Mouse (Mus musculus) mouse embryonic stem cell (cell line): ENCODE data around the gene Rps21.
"Not testable (repeated sequence)": the region's sequence is repeated elsewhere in the genome, so short reads cannot be mapped to it uniquely, and the experiment has no call there.

Experiments used
- in situ Hi-C, 2 experiments: fragments of 300-500 bp; cut with MboI; formaldehyde crosslinking; loops; 1 replicate in 1 of 2; 3 replicates in 1 of 2; pipeline ENCODE4 v1.14.3; 2019 to 2020; ENCODE audit warnings: low sequenced_read_pairs in 2 of 2, low pct_unique_long_range_greater_than_20kb in 1 of 2, mixed read lengths in 1 of 2; ENCODE audit not compliant: unreplicated experiment in 1 of 2

Gene Rps21

DNA sequence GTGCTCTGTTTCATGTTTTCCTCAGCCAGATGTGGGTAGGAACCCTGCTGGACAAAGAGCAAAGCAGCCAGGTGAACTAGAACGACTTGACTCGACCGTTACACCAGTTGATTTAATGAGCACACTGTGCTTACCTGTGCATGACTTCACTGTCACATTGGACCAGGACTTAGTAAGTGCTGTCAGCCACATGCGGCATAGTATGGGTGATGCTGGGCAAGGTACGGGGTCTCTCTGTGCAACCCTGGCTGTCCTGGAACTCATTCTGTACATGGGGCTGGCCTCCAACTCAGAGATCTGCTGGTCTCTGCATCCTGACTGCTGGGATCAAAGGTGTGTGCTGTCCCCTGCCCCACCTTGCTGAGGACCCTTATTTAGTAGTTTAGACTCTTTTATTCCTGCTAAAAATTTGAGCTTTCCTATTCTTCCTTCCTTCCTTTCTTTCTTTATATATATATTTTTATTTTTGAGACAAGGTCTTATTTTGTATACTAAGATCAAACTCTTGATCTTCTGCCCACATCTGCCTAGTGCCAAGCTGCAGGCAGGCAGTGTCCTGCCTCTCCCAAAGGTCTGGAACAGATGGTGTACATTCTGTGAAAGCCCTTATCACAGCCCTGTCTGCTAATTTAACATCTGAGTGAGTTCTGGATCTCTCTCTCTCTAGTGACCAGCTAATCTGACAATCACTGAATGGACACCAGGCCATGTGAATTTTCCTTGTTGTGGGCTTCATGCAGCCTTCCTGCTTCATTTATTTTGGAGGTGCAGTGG, 2.6 kb upstream of the Rps21 start:
- in situ Hi-C loops, result loop anchor here (5.0 kb wide), 2 partner anchors 42 to 72 kb away; no protein-coding TSS in a partner anchor

DNA sequence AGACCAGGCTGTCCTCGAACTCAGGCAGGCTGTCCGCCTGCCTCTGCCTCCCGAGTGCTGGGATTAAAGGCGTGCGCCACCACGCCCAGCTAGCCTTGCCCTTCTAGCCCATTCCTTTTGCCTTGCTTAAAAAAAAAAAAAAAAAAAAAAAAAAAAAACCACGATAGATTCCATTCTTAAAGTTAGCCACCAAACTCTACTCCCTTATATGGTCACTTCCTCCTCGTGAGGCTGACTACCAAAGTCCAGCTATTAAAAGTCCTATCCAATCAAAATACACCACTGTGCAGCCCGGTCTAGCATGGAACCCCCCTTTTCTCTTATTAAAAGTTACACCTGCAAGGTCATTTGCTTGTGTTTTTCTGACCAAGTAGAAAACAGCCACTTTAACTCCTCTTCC, 1.5 kb upstream of the Rps21 start:
- in situ Hi-C loops, result no loop called here

DNA sequence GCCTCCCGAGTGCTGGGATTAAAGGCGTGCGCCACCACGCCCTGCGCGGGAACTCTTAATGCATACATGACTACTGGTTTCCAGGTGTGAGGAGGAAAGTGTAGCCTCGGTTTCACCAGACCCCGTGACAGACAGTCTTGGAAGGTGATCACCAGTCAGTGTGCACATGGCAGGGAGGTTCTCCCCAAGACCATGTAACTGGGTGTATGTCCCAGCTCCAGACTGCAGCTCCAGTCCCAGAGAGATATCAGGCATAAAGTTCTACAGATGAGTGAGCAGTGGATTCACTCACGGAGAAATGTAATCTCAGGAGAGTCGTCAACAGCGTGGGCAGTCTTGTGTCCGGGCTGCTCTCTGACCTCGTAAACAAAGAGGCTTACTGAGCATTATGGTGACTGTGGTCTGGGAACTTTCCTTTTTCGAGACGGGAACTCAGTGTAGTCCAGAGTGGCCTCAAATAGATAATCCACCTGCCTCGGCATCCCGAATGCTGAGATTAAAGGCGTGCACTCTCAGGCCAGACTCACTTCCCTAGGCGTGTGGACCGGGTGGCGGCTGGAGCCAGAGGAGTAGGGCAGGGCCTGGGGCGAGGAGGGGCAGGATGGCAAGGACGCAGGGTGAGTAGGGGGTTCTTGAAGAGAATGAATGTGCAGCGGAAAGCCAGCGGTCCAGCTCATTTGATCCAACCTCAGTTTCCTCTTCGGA, 729 bp upstream of the Rps21 start:
- in situ Hi-C loops, result no loop called here

DNA sequence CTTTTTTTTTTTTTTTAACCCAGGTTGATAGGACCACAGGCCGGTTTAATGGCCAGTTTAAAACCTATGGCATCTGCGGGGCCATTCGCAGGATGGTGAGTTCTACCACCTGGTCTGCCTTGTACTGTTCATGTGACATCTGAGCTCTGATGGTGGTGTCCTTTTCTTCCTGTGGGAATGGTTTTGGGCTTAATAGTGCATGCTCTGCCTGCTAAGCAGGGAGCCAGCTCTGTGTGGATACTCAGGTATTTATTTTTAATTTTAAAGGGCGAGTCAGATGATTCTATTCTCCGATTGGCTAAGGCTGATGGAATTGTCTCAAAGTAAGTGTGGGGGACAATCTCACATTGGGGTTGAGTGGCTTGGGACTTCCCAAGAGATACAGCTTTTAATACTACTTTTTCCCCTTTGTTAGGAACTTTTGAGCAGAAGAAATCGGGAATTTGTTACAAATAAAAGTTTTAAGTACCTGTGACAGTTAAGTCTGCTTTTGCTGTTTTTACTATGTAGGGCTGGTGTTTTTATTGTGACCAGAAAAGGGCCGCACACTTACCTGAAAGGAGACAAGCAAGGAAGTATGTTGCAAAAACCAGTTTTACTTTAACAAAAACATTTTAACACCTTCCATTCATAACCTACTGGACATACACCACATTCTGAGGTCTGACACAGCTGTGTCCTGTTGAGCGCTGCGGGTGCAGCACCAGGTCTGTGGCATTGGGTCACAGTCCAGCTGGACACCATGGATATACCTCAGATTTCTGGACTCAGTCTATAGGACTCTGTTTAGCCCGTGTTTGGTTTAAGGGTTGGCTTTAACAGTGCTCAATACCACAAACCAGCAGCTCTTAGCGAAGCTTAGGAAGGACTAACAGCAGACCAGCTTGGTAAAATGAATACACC, 1.0 kb downstream of the Rps21 start:
- in situ Hi-C loops, result no loop called here

DNA sequence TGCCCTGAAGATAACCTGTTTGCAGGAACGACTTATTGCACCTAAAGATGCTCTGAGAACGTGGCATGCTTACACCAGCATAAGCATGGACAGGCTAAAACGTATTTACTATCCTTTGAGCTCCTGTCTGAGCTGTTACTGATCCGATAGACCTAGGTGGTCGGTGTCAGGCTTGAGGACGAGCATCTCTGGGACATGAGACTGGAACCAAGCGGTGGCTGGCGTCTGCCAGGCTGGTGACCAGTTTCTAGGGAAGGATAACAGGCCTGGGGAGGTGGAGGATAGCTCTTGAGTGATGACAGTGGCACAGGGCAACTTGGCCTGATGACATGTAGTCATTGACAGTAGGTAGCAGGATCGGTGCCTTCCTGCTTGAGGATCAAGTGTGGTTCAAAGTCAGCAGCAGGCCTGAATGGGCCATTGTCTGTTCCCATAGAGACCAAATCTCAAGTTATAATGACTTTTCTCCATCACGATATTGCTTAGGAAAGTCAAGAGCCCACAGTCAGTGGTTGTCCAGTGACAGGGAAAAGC, 1.8 kb downstream of the Rps21 start:
- in situ Hi-C loops, result not testable (repeated sequence)

DNA sequence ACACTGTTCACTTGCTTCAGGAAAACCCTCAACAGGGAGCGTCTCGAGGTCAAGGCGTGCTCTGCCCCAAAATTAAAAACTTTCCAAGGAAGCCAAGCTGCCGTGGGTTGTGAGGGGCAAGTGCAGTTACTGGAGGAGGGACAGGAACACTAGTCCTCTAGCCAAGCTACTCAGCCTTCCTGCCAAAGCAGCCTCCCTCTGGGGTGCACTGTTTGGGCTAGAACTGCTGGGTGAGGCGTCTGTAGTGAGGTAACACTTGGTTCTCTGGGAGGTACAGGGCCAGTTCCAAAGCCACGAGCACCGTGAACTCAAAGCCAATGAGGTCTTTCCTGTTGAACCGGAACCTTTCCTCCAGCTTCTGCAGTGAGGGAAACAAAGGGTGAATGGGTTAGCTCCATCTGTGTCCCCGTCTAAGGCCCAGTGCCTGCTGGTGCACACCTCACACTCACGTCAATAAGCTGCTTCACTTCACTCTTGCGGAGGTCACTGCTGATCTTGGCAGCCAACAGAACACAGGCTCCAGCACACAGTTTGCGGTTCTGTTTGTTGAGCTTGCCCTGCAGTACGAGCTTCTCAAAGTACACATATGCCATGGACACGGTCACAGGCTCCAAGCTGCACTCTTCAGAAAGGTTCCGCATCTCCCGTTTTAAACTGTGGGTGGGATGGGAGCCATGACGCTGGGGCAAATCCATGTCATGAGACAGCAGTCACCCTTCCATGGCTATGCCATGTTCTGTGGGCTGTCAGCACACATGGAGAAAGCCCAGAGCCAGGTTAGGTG, 2.8 kb downstream of the Rps21 start:
- in situ Hi-C loops, result not testable (repeated sequence)

DNA sequence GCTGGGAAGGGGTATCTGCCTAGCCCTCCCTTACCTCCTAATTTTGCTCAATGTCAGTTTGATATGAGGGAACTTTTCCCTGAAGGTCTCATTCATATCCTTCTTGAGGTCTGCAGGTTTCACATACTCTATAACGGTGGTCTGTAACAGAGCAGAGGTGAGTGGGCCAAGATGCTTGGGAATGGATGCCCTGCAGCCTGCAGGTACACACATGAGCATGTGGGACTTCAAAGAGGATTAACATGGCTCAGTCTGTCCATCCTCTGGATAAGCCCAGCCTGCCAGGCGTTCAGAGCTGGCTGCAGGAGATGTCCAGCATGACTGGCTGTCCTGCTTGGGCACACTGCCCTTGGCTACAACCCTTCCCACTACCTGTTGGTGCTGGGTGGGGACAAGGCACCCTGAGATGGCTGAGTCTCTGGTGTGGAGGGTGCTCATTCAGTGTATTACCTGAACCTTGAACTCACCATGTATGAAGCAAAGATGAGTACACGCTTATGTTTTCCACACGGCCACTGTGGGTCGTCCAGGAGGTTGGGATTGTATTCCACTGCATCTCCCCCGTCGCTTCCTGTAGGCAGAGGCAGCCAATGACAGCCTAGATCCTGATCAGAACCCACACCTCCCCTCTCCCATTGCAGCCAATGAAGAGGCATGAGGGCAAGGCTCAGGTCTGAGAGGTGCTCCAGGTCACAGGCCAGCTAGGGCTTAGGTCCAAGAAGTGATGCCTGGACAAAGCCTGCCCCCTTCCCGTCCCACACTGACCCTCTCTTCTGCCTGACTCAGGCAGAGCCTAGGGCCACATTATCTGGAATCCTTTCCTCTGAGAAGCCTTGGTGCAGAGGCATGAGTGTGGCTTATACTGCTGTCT, 3.7 kb downstream of the Rps21 start:
- in situ Hi-C loops, result no loop called here

DNA sequence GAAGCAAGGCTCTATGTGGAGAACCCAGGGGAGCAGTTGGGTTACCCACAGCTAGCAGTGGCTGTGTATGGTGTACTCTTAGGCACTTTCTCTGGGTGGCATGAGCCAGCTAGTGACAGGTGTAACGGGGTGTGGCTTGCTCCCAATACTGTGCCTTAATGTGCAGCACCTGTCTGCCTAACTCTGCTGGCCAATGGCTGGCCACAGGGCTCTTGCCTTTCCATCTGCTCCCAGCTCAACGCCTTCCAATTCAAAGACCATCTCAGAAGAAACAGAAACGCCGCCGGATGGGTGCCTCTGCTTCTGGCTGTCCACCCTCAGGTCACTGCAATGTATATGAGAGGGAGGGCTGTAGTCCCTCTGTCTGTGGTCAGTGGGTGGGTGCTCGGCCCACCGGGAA, 4.7 kb downstream of the Rps21 start:
- in situ Hi-C loops, result no loop called here

DNA sequence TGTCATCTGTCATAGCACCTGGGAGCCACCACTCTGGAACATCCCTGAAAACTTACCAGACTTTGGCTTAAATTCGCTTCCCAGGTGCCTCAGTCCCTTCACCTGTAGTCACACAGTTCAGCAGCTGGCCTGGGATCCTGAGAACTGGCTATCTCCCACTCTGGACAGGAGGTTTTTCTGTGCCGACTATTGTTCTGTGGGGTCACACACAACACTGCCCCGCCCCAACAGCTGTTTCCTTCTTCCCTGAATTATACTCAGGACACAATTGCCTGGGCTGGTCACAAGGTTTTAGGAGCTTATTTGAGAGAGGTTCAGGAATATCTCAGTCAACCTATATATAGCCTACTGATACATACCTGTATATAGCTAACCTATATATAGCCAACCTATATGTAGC, 5.3 kb downstream of the Rps21 start:
- in situ Hi-C loops, result no loop called here

DNA sequence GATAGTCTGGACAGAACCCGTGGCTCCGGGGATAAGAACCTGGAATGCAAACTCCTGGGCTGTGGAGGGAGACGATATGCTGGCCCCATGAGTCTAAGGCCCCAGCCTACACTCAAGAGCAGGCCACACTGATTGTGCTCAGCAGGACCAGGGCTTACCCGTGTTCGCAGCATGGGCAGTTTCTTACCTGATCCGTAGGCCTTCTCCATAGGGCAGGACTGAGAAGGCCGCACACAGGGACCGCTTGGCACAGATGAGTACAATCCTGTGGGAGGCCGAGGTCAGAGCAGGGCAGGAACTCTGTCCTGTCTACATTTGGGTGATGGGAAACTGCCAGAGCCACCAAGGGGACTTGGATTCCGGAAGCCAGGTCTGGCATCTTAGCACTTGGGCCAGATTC, 5.7 kb downstream of the Rps21 start:
- in situ Hi-C loops, result no loop called here

DNA sequence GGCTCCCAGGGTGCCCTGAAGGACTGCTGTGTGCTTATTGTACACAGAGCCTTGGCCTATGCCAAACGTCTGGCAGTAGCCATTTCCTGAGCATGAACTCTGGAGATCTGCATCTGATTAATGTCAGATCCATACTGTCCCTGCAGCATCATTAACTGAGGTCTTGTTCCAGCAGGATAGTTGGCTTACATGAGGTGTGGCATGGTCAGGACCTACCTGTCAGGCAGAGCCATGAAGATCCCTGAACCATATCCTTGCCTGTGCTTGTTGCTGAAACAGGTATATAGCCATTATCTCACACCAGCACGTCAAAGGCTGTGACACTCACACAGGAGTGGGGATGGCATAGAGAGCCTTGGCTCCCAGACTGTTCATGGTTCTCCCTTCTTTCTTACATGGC, 10.8 kb downstream of the Rps21 start:
- in situ Hi-C loops, result no loop called here

DNA sequence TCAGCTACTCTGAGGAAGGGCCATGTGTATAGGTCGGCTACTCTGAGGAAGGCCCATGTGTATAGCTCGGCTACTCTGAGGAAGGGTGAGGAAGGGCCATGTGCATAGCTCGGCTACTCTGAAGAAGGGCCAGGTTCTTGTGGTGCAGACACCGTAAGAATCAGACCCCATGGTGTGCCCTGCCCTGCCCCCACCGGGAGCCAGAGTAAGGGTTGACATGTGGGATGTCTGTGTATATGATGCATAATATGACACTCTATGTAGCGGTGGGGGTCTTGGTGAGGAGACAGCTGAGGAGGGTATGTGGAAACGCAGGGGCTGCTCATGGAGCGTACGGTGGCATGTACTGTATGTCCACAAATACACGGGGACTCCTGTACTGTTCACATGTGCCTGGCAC, 12.2 kb downstream of the Rps21 start:
- in situ Hi-C loops, result no loop called here

DNA sequence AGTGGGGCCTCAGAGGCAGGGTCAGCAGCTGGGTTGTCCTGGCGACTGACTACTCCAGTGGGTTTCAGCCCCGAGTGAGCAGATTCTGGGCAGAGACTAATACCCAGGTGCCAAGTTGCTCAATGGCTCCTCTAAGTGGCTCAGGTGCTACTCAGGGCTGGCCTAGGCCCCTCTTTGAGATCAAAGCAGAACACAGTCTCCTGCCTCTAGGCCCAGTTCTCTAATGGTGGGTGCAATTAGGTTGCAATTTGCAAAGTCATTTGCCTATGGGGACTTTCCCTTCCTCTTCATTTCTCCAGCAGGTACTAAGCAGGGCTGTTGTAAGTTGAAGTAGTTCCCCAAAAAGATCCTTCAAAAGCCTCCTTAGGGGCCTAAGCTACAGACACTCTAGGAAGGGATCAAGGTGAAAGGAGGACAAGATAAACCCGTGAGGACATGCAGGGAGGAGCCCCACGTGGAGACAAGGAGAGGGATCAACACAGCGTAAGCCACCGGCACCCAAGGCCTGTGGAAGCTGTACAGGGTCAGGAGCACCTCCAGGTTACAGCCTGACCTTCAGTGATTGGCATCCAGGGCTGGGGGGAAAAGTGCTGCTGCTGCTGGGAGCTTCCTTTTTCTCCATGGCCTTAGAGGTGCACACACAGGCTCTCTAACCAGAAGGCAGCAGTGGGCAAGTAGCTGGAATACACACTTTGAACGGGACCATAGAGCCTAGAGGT, 13.5 kb downstream of the Rps21 start:
- in situ Hi-C loops, result loop anchor here (5.0 kb wide), 1 partner anchor 77 kb away; no protein-coding TSS in a partner anchor

DNA sequence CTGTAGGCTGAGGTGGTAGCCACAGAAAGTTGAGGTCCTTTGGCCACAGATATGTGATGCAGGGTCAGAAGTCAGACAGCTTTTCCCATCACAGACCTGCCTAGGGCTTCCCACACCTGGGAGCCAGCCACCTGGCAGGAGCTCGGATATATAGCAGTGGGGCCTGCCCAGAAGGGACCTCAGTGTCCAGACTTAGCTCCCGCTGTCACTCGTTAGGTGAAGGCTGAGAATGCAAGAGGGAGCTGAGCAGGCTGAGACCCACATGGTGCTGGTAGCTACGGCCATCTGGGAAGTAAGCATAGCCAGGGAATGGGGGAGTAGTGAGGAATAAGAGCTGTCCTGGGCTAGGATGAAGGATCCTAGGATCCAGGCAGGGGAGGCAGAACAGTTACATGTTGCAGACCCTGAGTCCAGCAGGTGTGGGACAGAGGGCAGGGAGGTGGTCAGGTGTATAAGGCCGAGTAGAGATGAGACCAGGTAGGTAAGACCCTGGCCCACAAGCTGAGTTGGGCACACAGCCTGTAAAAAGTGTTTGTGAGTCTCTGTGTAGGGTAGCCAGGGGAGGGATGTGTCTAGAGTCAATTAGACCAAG, 14.7 kb downstream of the Rps21 start:
- in situ Hi-C loops, result loop anchor here (5.0 kb wide), 1 partner anchor 75 kb away; no protein-coding TSS in a partner anchor

DNA sequence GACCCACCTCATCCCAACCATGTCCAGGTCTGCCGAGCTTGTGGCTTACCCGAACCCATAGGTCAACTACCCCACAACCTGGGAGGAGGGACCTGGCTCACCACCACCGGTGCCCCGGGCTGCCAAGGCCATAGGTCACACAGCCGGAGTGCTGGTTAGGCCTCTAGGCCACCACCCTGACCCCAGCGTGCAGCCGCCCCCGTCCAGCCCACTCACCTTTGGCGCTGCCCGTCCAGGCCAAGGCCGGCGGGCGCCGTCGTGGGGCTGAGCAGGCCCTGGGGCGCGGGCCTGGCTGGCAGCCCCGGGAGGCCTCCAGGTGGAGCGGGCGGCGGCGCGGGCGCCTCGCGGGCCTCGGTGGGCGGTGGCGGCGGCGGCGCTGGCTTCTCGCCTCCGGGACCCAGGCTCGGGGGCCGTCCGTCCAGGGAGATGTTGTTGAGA, 15.7 kb downstream of the Rps21 start:
- in situ Hi-C loops, result loop anchor here (5.0 kb wide), 1 partner anchor 74 kb away; no protein-coding TSS in a partner anchor
